Mouse (Mus musculus): Measurements from ENCODE around the gene Gm28053. TPM values are rescaled to one million over a fixed set of nuclear protein-coding genes. Genes with fewer than 3 reads are reported as not detected.
"Not testable (repeated sequence)": the region's sequence is repeated elsewhere in the genome, so short reads cannot be mapped to it uniquely, and the experiment has no call there.

Gm28053 gene
- polyA plus RNA-seq, 1 experiment from 2014 or later: 1.4 TPM

- H3K4me1 ChIP-seq: no peaks in the 10 kb centered on the region
- H3K27ac ChIP-seq: no peak overlapping the region
- WGBS: 78% methylated on average over 3 of the region's 3 CpGs
- no peaks in the 10 kb centered on the region for H3K36me3 ChIP-seq
- H3K4me3 ChIP-seq: no peak overlapping the region
- H3K4me2 ChIP-seq: no peak overlapping the region
- H3K9ac ChIP-seq: no peak overlapping the region
- no peaks in the 10 kb centered on the region for H3K27me3 ChIP-seq
- no peaks in the 10 kb centered on the region for H3K9me3 ChIP-seq
- no peak for ATAC-seq (ENCODE audit: insufficient number of reproducible peaks, insufficient read depth, low FRiP score, low TSS enrichment, low read depth)
Measured at GRCm38 (mm10) chr6:48681472-48682090, 36.8 kb upstream of the Gm28053 start.

- Histone ChIP-seq H3K27ac (no peak overlapping the region), H3K27me3 (no peaks in the 10 kb centered on the region), H3K36me3 (no peaks in the 10 kb centered on the region), H3K9me3 (no peaks in the 10 kb centered on the region), H3K4me2 (no peak overlapping the region), H3K9ac (no peak overlapping the region), H3K4me1 (no peaks in the 10 kb centered on the region), H3K4me3 (no peak overlapping the region)
- 75% methylated on average over 4 of the region's 4 CpGs for WGBS
- ATAC-seq (ENCODE audit: insufficient number of reproducible peaks, insufficient read depth, low FRiP score, low TSS enrichment, low read depth): no peak
Measured at GRCm38 (mm10) chr6:48682271-48682670, 36.1 kb upstream of the Gm28053 start.

DNA sequence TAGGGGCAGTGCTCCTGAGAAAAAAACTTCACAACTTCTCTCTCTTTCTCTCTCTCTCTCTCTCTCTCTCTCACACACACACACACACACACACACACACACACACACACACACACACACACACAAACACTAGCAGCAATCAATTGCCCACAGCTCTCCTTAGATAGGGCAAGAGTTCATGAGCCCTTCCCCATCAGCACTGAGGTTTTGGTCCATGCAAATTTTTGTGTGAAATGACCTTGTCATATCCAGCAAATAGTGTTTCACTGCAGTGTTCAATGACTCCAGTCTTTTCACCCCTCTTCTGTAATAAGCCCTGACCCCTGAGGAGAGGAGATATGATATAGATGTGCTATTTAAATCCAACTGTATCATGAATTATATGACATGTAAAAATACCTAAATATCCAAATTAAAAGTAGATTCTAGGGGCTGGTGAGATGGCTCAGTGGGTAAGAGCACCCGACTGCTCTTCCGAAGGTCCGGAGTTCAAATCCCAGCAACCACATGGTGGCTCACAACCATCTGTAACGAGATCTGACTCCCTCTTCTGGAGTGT is 35.1 kb upstream of the Gm28053 start:
- WGBS: 91% methylated on average over 4 of the region's 4 CpGs
- not testable (repeated sequence) for H3K9ac ChIP-seq; H3K27me3 ChIP-seq; ATAC-seq (ENCODE audit: insufficient number of reproducible peaks, insufficient read depth, low FRiP score, low TSS enrichment, low read depth); H3K4me3 ChIP-seq; H3K27ac ChIP-seq; H3K36me3 ChIP-seq; H3K4me2 ChIP-seq; H3K4me1 ChIP-seq; H3K9me3 ChIP-seq

DNA sequence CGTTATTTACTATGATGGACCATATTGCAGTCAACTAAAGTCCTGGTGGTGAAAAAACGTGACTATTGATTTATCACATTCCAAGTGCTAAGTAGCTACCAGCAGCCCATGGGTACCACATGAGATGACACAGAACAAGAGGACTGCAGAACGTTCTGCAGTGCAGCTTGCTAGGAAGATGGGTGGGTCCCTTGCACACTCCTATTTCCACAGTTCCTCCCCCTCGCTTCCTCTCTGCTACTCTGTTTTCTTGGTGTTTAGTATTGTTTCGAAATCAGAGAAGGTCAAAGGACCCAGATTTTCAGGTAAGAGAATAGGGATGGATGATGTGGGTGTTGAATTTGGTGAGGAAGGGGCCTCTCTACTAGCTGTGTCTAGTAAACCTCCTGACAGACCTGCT is 34.1 kb upstream of the Gm28053 start, which contains the start of gene Gimap4:
Gene Gimap4, plus strand, starts transcription at position 231 of the 400 bp plus-strand sequence.
- WGBS: 72% methylated on average over 5 of the region's 5 CpGs
- H3K27ac ChIP-seq: no peak within 1 kb of the TSS
- H3K4me3 ChIP-seq: no peak within 1 kb of the TSS
- H3K27me3 ChIP-seq: no peaks in the 10 kb centered on the region
- no peaks in the 10 kb centered on the region for H3K36me3 ChIP-seq
- H3K9me3 ChIP-seq: no peaks in the 10 kb centered on the region
- no peak within 1 kb of the TSS for H3K9ac ChIP-seq
- no peaks in the 10 kb centered on the region for H3K4me1 ChIP-seq
- no peak for ATAC-seq (ENCODE audit: insufficient number of reproducible peaks, insufficient read depth, low FRiP score, low TSS enrichment, low read depth)
- H3K4me2 ChIP-seq: no peak within 1 kb of the TSS

- no peak for ATAC-seq (ENCODE audit: insufficient number of reproducible peaks, insufficient read depth, low FRiP score, low TSS enrichment, low read depth)
- Histone ChIP-seq H3K4me2 (no peak overlapping the region), H3K4me3 (no peak overlapping the region), H3K27ac (no peak overlapping the region), H3K4me1 (no peaks in the 10 kb centered on the region), H3K9ac (no peak overlapping the region), H3K27me3 (no peaks in the 10 kb centered on the region), H3K36me3 (no peaks in the 10 kb centered on the region), H3K9me3 (no peaks in the 10 kb centered on the region)
- 58% methylated on average over 4 of the region's 4 CpGs for WGBS
Measured at GRCm38 (mm10) chr6:48684806-48685205, 33.6 kb upstream of the Gm28053 start.

DNA sequence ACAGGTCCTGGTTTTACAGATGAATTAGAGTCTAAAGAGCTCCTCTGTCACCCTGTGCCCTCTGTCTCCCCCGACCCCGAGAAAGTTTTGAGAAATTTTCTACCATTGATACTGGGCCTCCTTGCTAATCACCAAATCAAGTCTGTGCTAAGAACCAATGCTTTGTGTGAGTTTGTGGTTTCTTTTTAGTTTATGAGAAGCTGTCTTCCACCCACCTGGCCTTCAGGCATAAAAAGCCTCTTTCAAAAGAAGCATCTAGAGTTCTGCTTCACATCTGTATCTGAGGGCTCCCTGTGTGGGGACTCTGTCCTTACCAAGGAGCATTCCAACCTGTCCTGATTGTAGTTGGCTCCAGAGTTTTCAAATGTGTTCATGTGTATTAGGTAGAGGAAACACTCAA is 33.2 kb upstream of the Gm28053 start:
- 87% methylated on average over 2 of the region's 2 CpGs for WGBS

GRCm38 (mm10) chr6:48685694-48686665 is 32.4 kb upstream of the Gm28053 start:
- Histone ChIP-seq H3K27me3 (no peaks in the 10 kb centered on the region), H3K4me1 (no peaks in the 10 kb centered on the region), H3K9me3 (no peaks in the 10 kb centered on the region), H3K27ac (no peak overlapping the region), H3K36me3 (no peaks in the 10 kb centered on the region), H3K4me2 (no peak overlapping the region), H3K4me3 (no peak overlapping the region), H3K9ac (no peak overlapping the region)
- WGBS: 85% methylated on average over 7 of the region's 7 CpGs
- no peak for ATAC-seq (ENCODE audit: insufficient number of reproducible peaks, insufficient read depth, low FRiP score, low TSS enrichment, low read depth)

More for the DNA sequence above, 33.2 kb upstream of the Gm28053 start:
- no peak overlapping the region for H3K9ac ChIP-seq
- no peak overlapping the region for H3K4me3 ChIP-seq
- H3K4me2 ChIP-seq: no peak overlapping the region
- H3K36me3 ChIP-seq: no peaks in the 10 kb centered on the region
- H3K4me1 ChIP-seq: no peaks in the 10 kb centered on the region
- ATAC-seq (ENCODE audit: insufficient number of reproducible peaks, insufficient read depth, low FRiP score, low TSS enrichment, low read depth): no peak
- no peaks in the 10 kb centered on the region for H3K27me3 ChIP-seq
- H3K27ac ChIP-seq: no peak overlapping the region
- H3K9me3 ChIP-seq: no peaks in the 10 kb centered on the region

GRCm38 (mm10) chr6:48687077-48687476 is 31.3 kb upstream of the Gm28053 start:
- Histone ChIP-seq H3K36me3 (no peaks in the 10 kb centered on the region), H3K4me1 (no peaks in the 10 kb centered on the region), H3K4me3 (no peak overlapping the region), H3K9ac (no peak overlapping the region), H3K27me3 (no peaks in the 10 kb centered on the region), H3K4me2 (no peak overlapping the region), H3K9me3 (no peaks in the 10 kb centered on the region), H3K27ac (no peak overlapping the region)
- 59% methylated on average over 2 of the region's 2 CpGs for WGBS
- no peak for ATAC-seq (ENCODE audit: insufficient number of reproducible peaks, insufficient read depth, low FRiP score, low TSS enrichment, low read depth)

- Histone ChIP-seq H3K9me3 (no peaks in the 10 kb centered on the region), H3K36me3 (no peaks in the 10 kb centered on the region), H3K27ac (no peak overlapping the region), H3K4me2 (no peak overlapping the region), H3K9ac (no peak overlapping the region), H3K27me3 (no peaks in the 10 kb centered on the region), H3K4me1 (no peaks in the 10 kb centered on the region), H3K4me3 (no peak overlapping the region)
- WGBS: 94% methylated on average over 2 of the region's 2 CpGs
- no peak for ATAC-seq (ENCODE audit: insufficient number of reproducible peaks, insufficient read depth, low FRiP score, low TSS enrichment, low read depth)
Measured at GRCm38 (mm10) chr6:48689320-48689719, 29.1 kb upstream of the Gm28053 start.

GRCm38 (mm10) chr6:48692962-48693361 is 25.4 kb upstream of the Gm28053 start:
- ATAC-seq (ENCODE audit: insufficient number of reproducible peaks, insufficient read depth, low FRiP score, low TSS enrichment, low read depth): no peak
- Histone ChIP-seq H3K27ac (no peak overlapping the region), H3K4me3 (no peak overlapping the region), H3K36me3 (no peaks in the 10 kb centered on the region), H3K9me3 (no peaks in the 10 kb centered on the region), H3K4me1 (no peaks in the 10 kb centered on the region), H3K27me3 (no peaks in the 10 kb centered on the region), H3K9ac (no peak overlapping the region), H3K4me2 (no peak overlapping the region)
- WGBS: 89% methylated on average over 6 of the region's 6 CpGs

DNA sequence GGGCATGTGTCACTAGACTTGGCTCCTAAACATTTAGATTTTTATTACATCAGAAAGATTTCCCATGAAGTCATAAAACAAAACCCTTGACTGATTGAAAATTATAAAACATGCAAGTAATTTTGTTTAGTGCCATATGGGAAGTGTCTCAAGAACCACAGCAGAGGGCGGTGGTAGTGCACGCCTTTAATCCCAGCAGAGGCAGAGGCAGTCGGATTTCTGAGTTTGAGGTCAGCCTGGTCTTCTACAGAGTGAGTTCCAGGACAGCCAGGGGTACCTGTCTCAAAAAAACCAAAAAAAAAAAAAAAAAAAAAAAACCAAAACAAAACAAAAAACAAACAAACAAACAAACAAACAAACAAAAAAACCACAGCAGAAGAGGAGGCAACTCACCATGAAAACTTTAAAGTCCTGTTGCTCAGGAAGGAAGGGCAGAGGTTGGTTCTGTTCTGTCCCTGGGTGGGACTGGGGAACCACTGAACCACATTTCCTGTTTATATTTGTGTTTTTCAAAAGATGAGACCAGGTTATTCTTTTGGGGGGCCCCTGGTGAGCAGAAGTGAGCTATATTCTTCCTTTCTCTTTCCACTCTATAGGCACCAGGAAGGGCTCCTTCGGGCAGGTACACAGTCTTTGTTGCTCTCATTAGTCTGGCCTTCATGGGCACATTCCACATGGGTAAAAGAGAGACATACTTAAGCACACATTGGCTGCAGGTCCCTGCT is 21.4 kb upstream of the Gm28053 start:
- WGBS: 80% methylated on average over 4 of the region's 4 CpGs
- no peak overlapping the region for H3K4me2 ChIP-seq
- no peaks in the 10 kb centered on the region for H3K36me3 ChIP-seq
- H3K27ac ChIP-seq: no peak overlapping the region
- no peak overlapping the region for H3K4me3 ChIP-seq
- ATAC-seq (ENCODE audit: insufficient number of reproducible peaks, insufficient read depth, low FRiP score, low TSS enrichment, low read depth): no peak
- no peaks in the 10 kb centered on the region for H3K9me3 ChIP-seq
- H3K9ac ChIP-seq: no peak overlapping the region
- H3K4me1 ChIP-seq: no peaks in the 10 kb centered on the region
- H3K27me3 ChIP-seq: no peaks in the 10 kb centered on the region

Data from embryonic facial prominence, embryonic 13.5 days (tissue).